Mouse (Mus musculus) CH12.LX (cell line): Measurements from ENCODE around the gene Rpl32. TPM values are rescaled to one million over a fixed set of nuclear protein-coding genes. Genes with fewer than 3 reads are reported as not detected.

ENCODE experiments used
- DNase-seq: peaks from one replicate; pipeline ENCODE4 v3.0.0-alpha.2; 2013; ENCODE audit errors: extremely low read depth
- H3K27ac ChIP-seq: 2 replicates; pipeline ENCODE4 v1.5.1; 2012; ENCODE audit warnings: low read depth, mild to moderate bottlenecking, control low read depth, moderate library complexity; ENCODE audit not compliant: insufficient read depth
- H3K27me3 ChIP-seq: replicated peaks from 2 replicates; pipeline ENCODE3; 2012; ENCODE audit warnings: inconsistent platforms
- H3K36me3 ChIP-seq, 2 experiments: replicated peaks in 1 of 2; 2 replicates each; pipeline versions ENCODE3 to v1.6.1; 2012; ENCODE audit warnings: inconsistent platforms in 1 of 2, low read length in 1 of 2, mild to moderate bottlenecking in 1 of 2, mixed read lengths in 1 of 2, moderate library complexity in 1 of 2; ENCODE audit not compliant: control insufficient read depth in 1 of 2, insufficient read depth in 1 of 2
- H3K4me1 ChIP-seq, 2 experiments: 2 replicates each; pipeline ENCODE4 v1.6.1; 2012; ENCODE audit warnings: inconsistent platforms in 1 of 2, moderate library complexity in 1 of 2; ENCODE audit not compliant: insufficient read depth in 2 of 2, control insufficient read depth in 1 of 2
- H3K4me2 ChIP-seq: 2 replicates; pipeline ENCODE4 v1.6.1; 2012; ENCODE audit warnings: low read depth, mild to moderate bottlenecking, control low read depth; ENCODE audit not compliant: poor library complexity, insufficient read depth, severe bottlenecking
- H3K4me3 ChIP-seq, 3 experiments: fragments of 150-350 bp in 1 of 3; sonication (generic) in 1 of 3; replicated peaks in 1 of 3; 2 replicates each; pipeline versions ENCODE3 to v1.5.1; 2011 to 2012; ENCODE audit warnings: low read depth in 2 of 3, low read length in 2 of 3, mild to moderate bottlenecking in 2 of 3, moderate library complexity in 2 of 3, control low read depth in 1 of 3, improper control_type of control experiment in 1 of 3, inconsistent platforms in 1 of 3, mixed read lengths in 1 of 3; ENCODE audit not compliant: poor library complexity in 1 of 3
- H3K79me2 ChIP-seq: replicated peaks from 2 replicates; pipeline ENCODE4 v1.6.1; 2012; ENCODE audit warnings: mild to moderate bottlenecking, moderate library complexity; ENCODE audit not compliant: control insufficient read depth, poor library complexity, insufficient read depth, severe bottlenecking; ENCODE audit errors: extremely low read depth
- H3K9ac ChIP-seq: 2 replicates; pipeline ENCODE4 v1.6.1; 2012; ENCODE audit warnings: low read depth, mild to moderate bottlenecking, control low read depth, moderate library complexity; ENCODE audit not compliant: insufficient read depth
- H3K9me3 ChIP-seq: replicated peaks from 2 replicates; pipeline ENCODE3; 2012; ENCODE audit warnings: low read length, inconsistent platforms, mixed read lengths
- BHLHE40 ChIP-seq: IDR thresholded peaks from 2 replicates; pipeline ENCODE4 v1.6.1; 2011; ENCODE audit warnings: mild to moderate bottlenecking, low read depth, low read length, improper control_type of control experiment
- CHD1 ChIP-seq: IDR thresholded peaks from 2 replicates; pipeline ENCODE4 v1.6.1; 2012; ENCODE audit warnings: low read depth, low read length, improper control_type of control experiment, inconsistent platforms
- CHD2 ChIP-seq: IDR thresholded peaks from 2 replicates; pipeline ENCODE4 v1.6.1; 2011; ENCODE audit warnings: low read length, improper control_type of control experiment
- CTCF ChIP-seq, 2 experiments: IDR thresholded peaks in 1 of 2; conservative IDR thresholded peaks in 1 of 2; 2 replicates each; pipeline ENCODE4 v1.5.1; 2011 to 2012; ENCODE audit warnings: low read depth in 2 of 2, low read length in 2 of 2, improper control_type of control experiment in 1 of 2, inconsistent platforms in 1 of 2, mild to moderate bottlenecking in 1 of 2, moderate library complexity in 1 of 2
- E2F4 ChIP-seq: IDR thresholded peaks from 2 replicates; pipeline ENCODE4 v1.6.1; 2011; ENCODE audit warnings: low read depth, low read length, improper control_type of control experiment; ENCODE audit not compliant: insufficient replicate concordance
- ELF1 ChIP-seq: IDR thresholded peaks from 2 replicates; pipeline ENCODE4 v1.6.1; 2014; ENCODE audit warnings: low read depth, mild to moderate bottlenecking, inconsistent platforms, low read length, improper control_type of control experiment
- EP300 ChIP-seq: IDR thresholded peaks from 2 replicates; pipeline ENCODE4 v1.6.1; 2011; ENCODE audit warnings: low read length, improper control_type of control experiment
- ETS1 ChIP-seq: conservative IDR thresholded peaks from 2 replicates; pipeline ENCODE4 v1.6.1; 2012; ENCODE audit warnings: low read depth, mild to moderate bottlenecking, inconsistent platforms, low read length, improper control_type of control experiment, moderate library complexity
- GABPA ChIP-seq: IDR thresholded peaks from 2 replicates; pipeline ENCODE4 v1.6.1; 2012; ENCODE audit warnings: low read depth, low read length, improper control_type of control experiment, inconsistent platforms; ENCODE audit not compliant: insufficient replicate concordance
- HCFC1 ChIP-seq: IDR thresholded peaks from 2 replicates; pipeline ENCODE4 v1.6.1; 2012; ENCODE audit warnings: low read depth, mild to moderate bottlenecking, inconsistent platforms, low read length, improper control_type of control experiment
- JUN ChIP-seq: IDR thresholded peaks from 2 replicates; pipeline ENCODE4 v1.6.1; 2011; ENCODE audit warnings: low read depth, mild to moderate bottlenecking, low read length, improper control_type of control experiment, moderate library complexity; ENCODE audit not compliant: insufficient read depth
- KAT2A ChIP-seq: IDR thresholded peaks from 2 replicates; pipeline ENCODE4 v1.6.1; 2012; ENCODE audit warnings: low read length, improper control_type of control experiment, inconsistent platforms; ENCODE audit not compliant: insufficient replicate concordance
- MAX ChIP-seq: IDR thresholded peaks from 2 replicates; pipeline ENCODE4 v1.6.1; 2011; ENCODE audit warnings: low read length, improper control_type of control experiment
- MEF2A ChIP-seq: IDR thresholded peaks from 2 replicates; pipeline ENCODE4 v1.6.1; 2014; ENCODE audit warnings: low read depth, mild to moderate bottlenecking, inconsistent platforms, low read length, improper control_type of control experiment, borderline replicate concordance
- MXI1 ChIP-seq: IDR thresholded peaks from 2 replicates; pipeline ENCODE4 v1.6.1; 2011; ENCODE audit warnings: mild to moderate bottlenecking, low read depth, low read length, improper control_type of control experiment
- MYC ChIP-seq: IDR thresholded peaks from 2 replicates; pipeline ENCODE4 v1.6.1; 2011; ENCODE audit warnings: low read depth, mild to moderate bottlenecking, improper control_type of control experiment, low read length
- NELFE ChIP-seq: IDR thresholded peaks from 2 replicates; pipeline ENCODE4 v1.6.1; 2011; ENCODE audit warnings: low read depth, low read length, improper control_type of control experiment
- PAX5 ChIP-seq: IDR thresholded peaks from 2 replicates; pipeline ENCODE4 v1.6.1; 2012; ENCODE audit warnings: low read length, inconsistent platforms, mixed read lengths
- POLR2AphosphoS2 ChIP-seq: IDR thresholded peaks from 2 replicates; pipeline ENCODE4 v1.6.1; 2011; ENCODE audit warnings: low read depth, low read length, improper control_type of control experiment
- RAD21 ChIP-seq: IDR thresholded peaks from 2 replicates; pipeline ENCODE4 v1.6.1; 2011; ENCODE audit warnings: low read depth, mild to moderate bottlenecking, low read length, improper control_type of control experiment, moderate library complexity
- RCOR1 ChIP-seq: conservative IDR thresholded peaks from 2 replicates; pipeline ENCODE4 v1.6.1; 2012; ENCODE audit warnings: low read depth, mild to moderate bottlenecking, inconsistent platforms, low read length, improper control_type of control experiment
- SIN3A ChIP-seq: IDR thresholded peaks from 2 replicates; pipeline ENCODE4 v1.6.1; 2012; ENCODE audit warnings: low read length, improper control_type of control experiment, inconsistent platforms
- SMC3 ChIP-seq: IDR thresholded peaks from 2 replicates; pipeline ENCODE4 v1.6.1; 2011; ENCODE audit warnings: low read depth, low read length, improper control_type of control experiment
- TBP ChIP-seq: conservative IDR thresholded peaks from 2 replicates; pipeline ENCODE4 v1.6.1; 2011; ENCODE audit warnings: low read depth, low read length, improper control_type of control experiment
- TCF12 ChIP-seq: IDR thresholded peaks from 2 replicates; pipeline ENCODE4 v1.6.1; 2014; ENCODE audit warnings: low read depth, mild to moderate bottlenecking, inconsistent platforms, low read length, improper control_type of control experiment
- UBTF ChIP-seq: IDR thresholded peaks from 2 replicates; pipeline ENCODE4 v1.6.1; 2012; ENCODE audit warnings: low read depth, mild to moderate bottlenecking, inconsistent platforms, low read length, improper control_type of control experiment, moderate library complexity
- ZKSCAN1 ChIP-seq: IDR thresholded peaks from 2 replicates; pipeline ENCODE4 v1.6.1; 2012; ENCODE audit warnings: low read depth, inconsistent platforms, low read length, improper control_type of control experiment, borderline replicate concordance
- ZMIZ1 ChIP-seq: IDR thresholded peaks from 2 replicates; pipeline ENCODE4 v1.6.1; 2012; ENCODE audit warnings: low read depth, mild to moderate bottlenecking, inconsistent platforms, low read length, improper control_type of control experiment
- dilution Hi-C: fragments of 300-500 bp; cut with MboI; formaldehyde crosslinking; loops from 2 replicates; pipeline ENCODE4 v1.14.3; 2020; ENCODE audit warnings: low sequenced_read_pairs; ENCODE audit not compliant: extremely low pct_unique_long_range_greater_than_20kb, extremely low pct_ligation_motif_present
- in situ Hi-C: fragments of 300-500 bp; cut with MboI; formaldehyde crosslinking; loops from 3 replicates; pipeline ENCODE4 v1.14.3; 2019; ENCODE audit warnings: low sequenced_read_pairs, low pct_ligation_motif_present, low pct_unique_long_range_greater_than_20kb, mixed read lengths
- polyA plus RNA-seq: library from polyadenylated mRNA; unstranded; fragments of >175 nt; gene quantifications from 2 replicates; pipeline ENCODE4 v1.2.1, GENCODE M21; 2012; ENCODE audit warnings: low read depth; ENCODE audit not compliant: insufficient read length
- total RNA-seq, 2 experiments: library from RNA; depleted of rRNA; stranded (reverse); fragments of 300-350 nt in 1 of 2; fragments of >200 nt in 1 of 2; gene quantifications; 2 replicates each; pipeline ENCODE4 v1.2.3; 2012 to 2014

Rpl32 gene
- total and polyA plus RNA-seq, 3 experiments = 3,370 to 7,473 (median 5,276) TPM

- Histone ChIP-seq H3K27me3 (no peaks in the 10 kb centered on the region), H3K9me3 (no peaks in the 10 kb centered on the region), H3K4me3 (no peak overlapping the region), H3K4me1 (peaks cover 0 to 25% of the 10 kb centered on the region in 2 experiments; a peak in 3 of 4 replicates), H3K27ac (no peak overlapping the region), H3K79me2 (no peaks in the 10 kb centered on the region), H3K36me3 (peaks cover 0 to 8% of the 10 kb centered on the region in 2 experiments), H3K4me2 (no peak overlapping the region), H3K9ac (no peak overlapping the region)
- dilution Hi-C loops = no loop called here
- no peak for TF ChIP-seq MEF2A
- no peak for TF ChIP-seq CTCF (conservative IDR thresholded peaks at IDR 0.05 in 1 of 2, IDR thresholded peaks at IDR 0.05 in 1 of 2; ENCODE audit: low read depth in 2 of 2, low read length in 2 of 2)
- no peak for TF ChIP-seq GABPA
- no peak for TF ChIP-seq POLR2AphosphoS2
- TF ChIP-seq ZKSCAN1 = no peak
- no peak for TF ChIP-seq CHD1
- TF ChIP-seq SIN3A = no peak
- no peak for TF ChIP-seq ZMIZ1
- TF ChIP-seq NELFE = no peak
- no peak for TF ChIP-seq TCF12
- TF ChIP-seq MXI1 = no peak
- TF ChIP-seq PAX5 = no peak
- TF ChIP-seq MAX = no peak
- TF ChIP-seq JUN = no peak
- TF ChIP-seq CHD2 = no peak
- TF ChIP-seq SMC3 = no peak
- no peak for TF ChIP-seq TBP
- in situ Hi-C loops = no loop called here
- DNase-seq = no peak
Observed at GRCm38 (mm10) chr6:115832152-115832850, 23.8 kb upstream of the Rpl32 start.

- H3K36me3 ChIP-seq = peaks cover 0 to 8% of the 10 kb centered on the region in 2 experiments
- dilution Hi-C loops (no loop called here), in situ Hi-C loops (no loop called here)
- no peaks in the 10 kb centered on the region for H3K27me3 ChIP-seq
- H3K9me3 ChIP-seq = no peaks in the 10 kb centered on the region
- H3K4me1 ChIP-seq = peaks cover 0 to 16% of the 10 kb centered on the region in 2 experiments; a peak in 2 of 4 replicates
- H3K4me3 ChIP-seq = no peak overlapping the region
- no peaks in the 10 kb centered on the region for H3K79me2 ChIP-seq
- DNase-seq = no peak
- TF ChIP-seq E2F4 (no peak), ELF1 (no peak), EP300 (no peak), UBTF (no peak), ZMIZ1 (peak; percentile 13; the same call in 1 of the 2 replicates), ETS1 (no peak), CHD2 (0 out of 2 replicates have a peak, but pooled peaks have one; percentile 2), MEF2A (no peak), KAT2A (no peak), SMC3 (no peak), HCFC1 (no peak), MYC (no peak), TCF12 (no peak), MXI1 (no peak), BHLHE40 (peak; percentile 90), POLR2AphosphoS2 (peak; percentile 65), RCOR1 (no peak), SIN3A (no peak), NELFE (no peak), ZKSCAN1 (no peak), MAX (no peak), RAD21 (peak; percentile 5), CHD1 (no peak)
- H3K9ac ChIP-seq = no peak overlapping the region
- H3K4me2 ChIP-seq = no peak overlapping the region
- no peak overlapping the region for H3K27ac ChIP-seq
Observed at GRCm38 (mm10) chr6:115830779-115831601, 22.4 kb upstream of the Rpl32 start.
